Mouse (Mus musculus): ENCODE measurements at regions not wholly inside any gene's neighbourhood (a gene's known extent, or its start where the extent isn't known, plus 50 kb on each side); places are given as distances from the start of the nearest gene placed in this dataset.

- Histone ChIP-seq H3K9ac (replicated peaks) (no peak overlapping the region), H3K36me3 (replicated peaks; ENCODE audit: insufficient read depth, low read length) (no peaks in the 10 kb centered on the region), H3K4me1 (ENCODE audit: insufficient read depth) (no peaks in the 10 kb centered on the region), H3K27ac (ENCODE audit: low read depth) (no peak overlapping the region), H3K27me3 (ENCODE audit: insufficient read depth, low read length) (no peaks in the 10 kb centered on the region), H3K4me2 (ENCODE audit: low read depth, low read length) (no peak overlapping the region), H3K9me3 (ENCODE audit: low read length) (no peaks in the 10 kb centered on the region; the same call in 1 of the 2 replicates), H3K4me3 (ENCODE audit: low read depth, low read length) (no peak overlapping the region)
- 65% methylated on average over 3 of the region's 3 CpGs for WGBS (ENCODE audit: insufficient replicate concordance)
- no peak for DNase-seq
- ATAC-seq, result no peak
- TF ChIP-seq CTCF (IDR thresholded peaks at IDR 0.05; ENCODE audit: low read depth) (no peak), EP300 (IDR thresholded peaks at IDR 0.05; ENCODE audit: low read depth) (no peak)
Observed at GRCm38 (mm10) chr5:85467151-85467550, 598.2 kb downstream of the Cenpc1 start.

Data from liver, postnatal 0 days (tissue).